Mouse (Mus musculus) kidney, postnatal 36 days (tissue): Measurements from ENCODE around the gene Tex50.
A peak's percentile ranks its signal among the peaks of the same experiment; 100 is the strongest.
"Not testable (repeated sequence)": the region's sequence is repeated elsewhere in the genome, so short reads cannot be mapped to it uniquely, and the experiment has no call there.

ENCODE experiments used
- DNase-seq, 2 experiments: peaks; one replicate each; pipeline ENCODE4 v3.0.0; 2021 to 2022; ENCODE audit warnings: mixed read lengths in 2 of 2

Tex50 gene

DNA sequence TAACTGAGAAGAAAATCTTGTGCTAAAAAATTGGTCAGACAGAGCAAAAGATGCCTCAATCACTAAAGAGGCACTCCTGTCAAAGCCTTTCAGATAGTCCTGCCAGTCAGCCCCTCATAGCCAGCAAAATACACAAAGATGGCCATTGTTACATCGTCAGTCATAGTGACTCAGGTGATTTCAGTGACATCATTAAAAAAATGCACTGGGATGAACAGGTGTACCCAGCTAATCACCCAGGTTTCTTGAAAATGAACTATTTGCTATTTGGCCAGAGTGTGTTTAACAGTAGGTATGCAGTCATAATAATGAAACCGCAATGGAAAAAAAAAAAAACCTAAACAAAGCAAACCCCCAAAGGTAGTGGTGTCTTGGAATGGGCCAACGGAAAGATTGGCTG, at the start of gene Tex50:
Tex50 (minus strand) TSS at position 101 of the 400 bp plus-strand sequence.
- no peak for DNase-seq

DNA sequence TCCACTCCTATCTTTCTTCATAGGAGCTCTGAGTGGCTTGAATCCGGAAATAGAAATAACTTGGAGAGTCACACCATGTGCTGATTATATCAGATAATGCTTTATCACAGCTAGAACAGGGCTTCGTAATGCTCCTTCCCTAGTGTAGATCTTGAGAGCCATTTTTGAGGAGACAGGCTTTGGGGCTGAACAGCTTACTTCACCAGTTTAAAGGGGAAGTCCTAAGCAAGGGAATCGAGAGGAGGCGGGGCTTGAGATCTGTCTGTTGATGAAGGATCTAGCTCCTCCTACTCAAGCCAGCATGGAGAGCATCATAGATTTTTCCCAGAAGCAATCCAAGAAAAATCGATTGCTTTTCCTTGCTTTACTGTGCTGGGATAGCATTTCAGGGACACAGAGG, 40.7 kb upstream of the Tex50 start:
- DNase-seq, result no peak

- not testable (repeated sequence) for DNase-seq
Measured at GRCm38 (mm10) chr1:161196364-161196763, 37.2 kb upstream of the Tex50 start.

DNA sequence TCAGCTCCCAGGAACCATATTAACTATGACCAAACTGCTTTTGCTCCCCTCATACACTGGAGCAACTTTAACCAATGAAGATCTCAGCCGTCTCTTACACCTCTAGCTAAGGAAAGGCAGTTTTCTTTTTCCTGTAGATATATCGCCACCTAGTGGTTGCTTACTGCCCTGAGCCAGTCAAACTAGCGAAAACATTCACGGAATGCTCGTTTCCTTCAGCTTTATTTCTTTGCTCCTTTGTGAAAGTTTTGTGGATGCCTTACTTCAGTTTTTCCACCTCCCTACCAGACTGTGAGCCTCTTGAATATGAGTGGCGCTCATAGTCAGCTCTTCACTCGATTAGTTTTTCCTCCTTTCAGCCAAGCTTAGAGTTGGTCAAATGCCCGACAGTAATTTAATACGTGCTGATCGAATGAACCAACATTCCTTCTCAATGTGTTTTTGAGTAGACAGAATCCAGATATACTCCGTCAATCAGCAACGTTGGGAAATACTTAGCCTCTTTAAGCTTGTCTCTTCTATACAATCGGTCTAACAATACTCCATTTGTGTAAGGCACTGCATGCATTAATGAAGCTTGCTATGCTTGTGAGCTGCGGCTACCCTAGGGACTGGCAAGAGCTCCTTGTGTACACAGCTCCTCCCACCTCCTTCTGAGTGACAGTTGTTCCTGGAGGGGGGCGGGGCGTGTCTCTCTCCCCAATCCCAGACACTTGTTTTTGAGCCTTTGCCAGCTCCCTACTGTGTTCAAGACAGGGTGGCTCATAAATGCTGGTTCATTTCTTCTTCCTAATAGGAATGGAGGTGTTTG, 36.6 kb upstream of the Tex50 start:
- peak; percentile 85 to 87 for DNase-seq

GRCm38 (mm10) chr1:161190253-161190910, 31.3 kb upstream of the Tex50 start:
- no peak for DNase-seq

- DNase-seq, result no peak
Measured at GRCm38 (mm10) chr1:161185431-161185830, 26.3 kb upstream of the Tex50 start.

DNA sequence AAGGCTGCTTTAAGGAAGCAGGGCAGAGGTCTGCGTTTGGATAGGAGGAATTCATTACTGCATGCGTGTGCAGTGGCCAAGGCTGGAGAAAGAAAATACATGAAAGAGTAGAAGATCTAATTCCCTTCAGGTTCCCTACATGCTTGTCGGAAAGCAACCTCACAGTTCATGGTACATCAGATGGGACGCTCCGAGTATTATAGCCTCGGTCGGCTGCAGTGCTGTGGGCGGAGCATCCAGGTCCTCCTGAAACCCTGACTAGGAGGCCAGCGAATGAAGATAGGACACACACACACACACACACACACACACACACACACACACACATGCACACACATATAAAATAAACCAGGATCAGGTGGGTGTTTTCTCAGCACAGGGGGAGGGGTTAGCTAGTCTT, 24.6 kb upstream of the Tex50 start:
- DNase-seq, result no peak

DNA sequence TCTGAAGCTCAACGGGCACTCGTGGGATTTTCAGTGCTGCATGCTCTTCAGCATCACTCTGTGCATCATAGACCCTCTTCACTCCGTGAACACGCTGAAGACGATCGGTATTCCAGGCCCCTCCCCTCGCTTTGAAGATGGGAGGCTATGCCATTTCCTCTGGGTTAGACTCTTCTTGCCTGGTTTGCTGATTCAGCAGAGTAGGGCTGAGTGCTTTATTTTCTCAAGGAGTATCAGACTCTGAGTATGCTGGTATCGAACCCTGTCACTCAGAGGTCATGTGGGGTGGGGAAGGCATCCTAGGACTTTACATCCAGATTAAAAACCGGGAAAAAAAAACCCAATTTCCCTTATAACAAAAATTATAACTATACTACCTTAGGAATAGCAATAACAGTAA, 23.3 kb upstream of the Tex50 start:
- DNase-seq, result no peak

DNA sequence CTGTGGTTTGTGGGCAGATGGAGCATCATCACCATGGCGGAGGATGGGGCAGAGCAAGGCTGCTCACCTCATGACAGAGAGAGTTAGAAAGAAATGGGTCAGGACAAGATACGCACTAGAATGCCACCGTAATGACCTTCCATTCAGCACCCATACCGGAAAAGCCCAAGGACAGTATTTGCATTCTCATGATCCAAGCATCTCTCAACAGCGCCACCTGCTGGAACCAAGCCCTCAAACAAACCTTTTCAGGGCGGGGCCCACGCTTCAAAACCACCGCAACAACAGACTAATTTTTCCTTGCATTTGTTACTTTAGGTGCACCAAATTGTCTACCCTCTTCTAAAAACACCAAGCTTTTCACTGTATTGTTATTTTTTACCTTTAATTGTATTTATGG, 21.6 kb upstream of the Tex50 start:
- peak; percentile 39 to 85 for DNase-seq

GRCm38 (mm10) chr1:161170651-161171050, 11.5 kb upstream of the Tex50 start:
- DNase-seq, result peak; percentile 80 to 91

DNA sequence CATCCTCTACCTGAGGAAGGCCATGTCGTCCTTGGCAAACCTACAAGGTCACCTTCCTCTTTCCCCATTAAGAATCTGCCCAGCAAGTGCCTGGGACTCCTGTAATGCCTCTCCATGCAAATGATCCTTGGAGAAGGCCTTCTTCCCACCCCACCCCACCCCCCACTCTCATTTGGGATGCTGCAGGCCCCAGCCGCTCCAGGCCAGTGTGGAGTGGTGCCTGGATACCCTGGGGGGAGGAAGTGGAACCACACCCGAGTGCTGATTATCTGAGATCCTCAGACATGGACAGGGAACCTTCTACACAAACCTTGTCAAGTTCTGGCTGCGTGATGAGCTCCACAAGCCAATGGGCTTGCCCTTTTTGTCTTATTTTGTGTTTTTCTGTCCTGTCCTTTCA, 1.2 kb upstream of the Tex50 start:
- DNase-seq, result no peak

DNA sequence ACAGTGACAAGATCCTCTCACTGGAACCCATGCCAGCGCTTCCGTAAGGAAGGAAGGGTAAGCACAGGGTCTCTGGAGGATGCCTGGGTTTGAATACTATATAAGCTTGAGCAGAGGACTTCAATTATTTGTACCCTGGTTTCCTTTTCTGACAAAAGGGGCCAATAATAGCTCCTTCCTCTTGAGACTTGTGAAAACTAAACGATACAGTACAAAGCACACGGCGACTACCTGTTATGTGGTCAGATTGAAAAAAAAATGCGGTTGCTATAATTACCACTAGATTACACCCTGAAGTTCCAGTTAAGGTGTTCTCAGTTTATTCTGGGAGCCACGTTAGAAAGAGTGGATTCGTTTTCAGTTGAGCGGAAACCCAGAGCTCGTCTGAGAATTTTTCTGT, 2.6 kb downstream of the Tex50 start:
- no peak for DNase-seq

GRCm38 (mm10) chr1:161151098-161151497, 8.0 kb downstream of the Tex50 start:
- no peak for DNase-seq

- DNase-seq, result no peak
Measured at GRCm38 (mm10) chr1:161147888-161148287, 11.2 kb downstream of the Tex50 start.

DNA sequence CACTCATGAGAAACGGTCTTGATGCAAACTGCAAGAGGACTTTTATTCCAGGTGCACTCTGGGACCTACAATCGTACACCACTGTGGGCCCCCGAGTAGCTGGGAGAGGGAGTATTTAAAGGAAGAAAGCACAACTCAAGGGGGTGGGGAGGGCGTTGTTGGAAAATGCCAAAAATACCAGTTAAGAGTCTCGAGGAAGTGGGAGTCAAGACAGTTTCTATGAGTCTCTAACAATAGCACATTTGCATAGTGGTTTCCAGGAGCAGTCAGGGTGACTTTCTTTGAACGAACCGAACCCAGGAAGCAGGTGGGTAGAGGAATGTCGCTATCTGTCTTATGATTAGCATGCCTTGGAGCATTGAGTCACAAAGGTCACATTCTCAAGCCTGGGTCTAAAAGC, 13.5 kb downstream of the Tex50 start:
- not testable (repeated sequence) for DNase-seq

GRCm38 (mm10) chr1:161143216-161143615, 15.9 kb downstream of the Tex50 start:
- no peak for DNase-seq

- DNase-seq, result peak; percentile 65 to 81
Measured at GRCm38 (mm10) chr1:161142531-161143159, 16.5 kb downstream of the Tex50 start, which contains the start of gene Ankrd45. TSS of gene Ankrd45 (plus strand) at chr1:161142691.

DNA sequence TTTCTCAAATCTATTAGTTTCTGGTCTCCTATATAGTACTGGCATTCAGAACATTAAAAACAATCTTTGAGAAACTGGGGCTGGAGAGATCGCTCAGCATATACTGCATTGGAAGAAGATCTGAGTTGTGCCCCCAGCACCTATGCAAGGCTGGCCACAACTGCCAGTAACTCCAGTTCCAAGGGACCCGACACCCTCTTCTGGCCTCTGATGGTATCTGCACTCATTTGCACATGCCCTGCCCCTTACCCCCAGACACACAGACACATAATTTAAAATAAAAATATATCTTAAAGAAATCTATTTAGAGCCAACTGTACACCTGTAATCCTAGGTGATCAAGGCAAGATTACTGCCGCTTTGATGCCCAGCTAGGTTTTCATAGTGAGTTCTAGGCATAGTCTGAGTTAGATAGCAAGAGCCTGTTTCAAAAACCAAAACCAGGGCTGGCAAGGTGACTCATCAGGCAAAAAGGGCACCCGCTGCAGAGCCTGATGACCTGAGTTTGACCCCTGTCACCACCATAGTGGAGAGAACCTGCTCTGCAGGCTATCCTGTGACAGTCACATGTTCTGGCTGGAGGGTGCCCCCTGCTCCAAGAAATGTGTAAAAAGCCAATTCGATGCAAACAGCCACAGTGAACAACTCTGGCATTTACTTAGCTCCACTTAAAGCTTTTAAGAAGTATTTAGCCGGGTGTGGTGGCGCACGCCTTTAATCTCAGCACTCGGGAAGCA, 18.9 kb downstream of the Tex50 start:
- peak in 1 of 2 experiments; percentile 40 for DNase-seq

DNA sequence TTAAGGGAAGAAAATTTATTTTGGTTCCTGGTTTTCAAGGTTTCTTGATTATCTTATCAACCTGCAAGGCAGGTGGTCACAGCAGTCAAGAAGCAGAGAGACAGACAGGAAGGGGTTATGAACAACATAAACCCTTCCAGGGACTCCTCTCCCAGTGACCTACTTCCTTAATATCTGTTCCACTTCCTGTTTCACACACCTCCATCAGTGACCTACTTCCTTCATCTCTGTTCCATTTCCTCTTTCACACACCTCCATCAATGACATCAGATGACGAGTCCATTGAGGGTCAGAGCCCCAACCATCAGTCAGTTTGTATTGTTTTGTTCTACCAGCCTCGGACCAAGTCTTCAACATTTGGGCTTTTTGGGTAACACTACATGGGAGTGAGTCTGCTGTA, 19.6 kb downstream of the Tex50 start:
- DNase-seq, result no peak

DNA sequence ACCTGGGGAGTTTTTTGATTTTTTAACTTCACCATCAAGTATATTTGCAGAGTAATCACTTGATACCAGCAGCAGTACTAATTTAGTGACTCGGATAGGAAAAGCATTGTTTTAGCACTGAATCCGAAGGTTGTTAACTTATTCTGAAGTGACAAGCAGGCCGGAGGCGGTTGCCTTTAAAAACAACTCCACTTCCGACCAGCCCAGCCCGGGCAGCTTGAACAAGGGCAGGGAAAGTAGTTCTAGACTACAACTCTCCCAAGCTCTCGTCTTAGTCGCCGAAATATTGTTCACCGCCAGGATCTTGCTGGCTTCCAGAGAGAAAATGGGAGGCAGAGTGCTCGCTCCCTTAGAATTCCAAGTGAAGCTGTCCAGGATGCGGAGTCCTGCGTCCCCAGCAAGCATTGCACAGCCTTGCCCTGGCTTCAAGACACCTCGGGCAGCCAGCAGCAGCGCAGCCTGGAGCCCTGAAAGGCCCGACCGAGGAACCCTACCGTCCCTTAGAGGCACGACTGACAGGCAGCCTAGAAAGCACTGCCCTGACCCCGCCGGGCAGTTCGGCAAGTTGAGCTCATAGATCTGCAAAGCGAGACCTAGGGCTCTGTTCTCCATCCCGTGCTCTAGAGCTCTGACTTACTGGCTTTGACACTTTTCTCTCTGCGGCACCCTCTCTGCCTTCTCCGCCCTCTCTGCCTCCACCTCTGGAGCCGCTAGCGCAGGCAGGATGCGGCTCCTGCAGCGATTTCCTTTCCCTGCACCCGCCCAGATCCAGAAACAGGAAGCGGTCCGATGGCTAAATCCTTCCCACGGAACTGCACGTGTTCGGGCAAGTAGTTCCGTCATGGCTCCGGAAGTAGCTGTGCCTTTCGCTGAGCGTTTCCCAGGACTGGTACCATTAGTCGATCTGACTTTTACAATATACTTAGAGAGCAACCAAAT, 28.1 kb downstream of the Tex50 start, which contains the start of gene Klhl20:
Klhl20 (minus strand) TSS at position 786 of the 939 bp plus-strand sequence.
- DNase-seq, result peak; percentile 95 to 96

GRCm38 (mm10) chr1:161126461-161126860, 32.7 kb downstream of the Tex50 start:
- peak; percentile 87 to 90 for DNase-seq
